Mouse (Mus musculus) heart, postnatal 10 days (tissue): ENCODE measurements around the gene Nop9. TPM values are rescaled to one million over a fixed set of nuclear protein-coding genes. Genes with fewer than 3 reads are reported as not detected.

Experiments
- DNase-seq, 2 experiments: peaks; one replicate each; pipeline ENCODE4 v3.0.0; 2021
- intact Hi-C: fragments of 180-260 bp; cut with DNase I; formaldehyde crosslinking; loops from one replicate; pipeline ENCODE4 v1.15.1; 2025
- total RNA-seq, 2 experiments: library from RNA; stranded (reverse); gene quantifications; 2 replicates each; pipeline ENCODE4 v1.2.3; 2021

The Nop9 gene
- total RNA-seq, 2 experiments from 2014 or later = 14.5 to 18.7 TPM

DNA sequence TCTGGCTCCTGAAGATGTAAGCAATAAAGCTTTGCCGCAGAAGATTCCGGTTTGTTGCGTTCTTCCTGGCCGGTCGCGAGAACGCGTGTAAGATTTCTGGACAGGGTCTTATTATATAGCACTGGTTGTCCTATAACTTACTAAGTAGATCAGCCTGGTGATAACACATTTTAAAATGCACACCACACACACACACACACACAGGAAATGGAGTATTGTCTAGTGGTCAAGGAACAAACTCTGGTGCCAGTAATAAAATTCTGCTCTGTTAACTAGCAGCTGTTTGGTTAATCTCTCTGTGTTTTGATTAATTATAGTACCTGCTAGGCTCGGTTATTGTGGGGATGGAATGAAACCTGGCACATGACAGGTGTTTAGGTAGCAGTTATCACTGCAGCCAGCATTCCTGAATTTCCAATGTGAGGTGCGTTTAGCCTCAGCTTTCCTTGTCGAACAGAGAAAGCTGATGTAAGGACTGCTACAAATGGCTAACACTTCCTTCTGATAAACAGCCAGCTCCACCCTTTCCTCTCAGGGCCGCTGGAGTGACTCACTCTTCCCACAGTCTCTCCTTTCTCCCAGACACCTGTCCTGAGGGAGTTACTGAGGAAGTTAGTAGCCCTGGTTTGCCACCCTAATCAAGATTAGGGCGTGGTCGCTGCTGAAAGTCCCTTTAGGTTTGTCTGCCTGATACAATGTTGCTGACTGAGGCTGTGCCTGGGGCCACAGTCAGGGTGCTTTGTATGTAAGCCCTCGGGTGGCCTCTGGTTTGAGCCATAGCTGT, 50.1 kb downstream of the Nop9 start:
- DNase-seq = peak; percentile 43 to 45

More for the DNA sequence above, 50.1 kb downstream of the Nop9 start:
- intact Hi-C loops = no loop called here

Other genes starting within 250 kb of the Nop9 start
- gene Cpne6, start 235.2 kb upstream of the Nop9 start, total RNA-seq = under 1 TPM in 1 of 2 experiments, not detected in 1; 0.12 TPM
- gene Nrl, start 220.7 kb upstream of the Nop9 start, total RNA-seq = not detected
- gene Pck2, start 205.4 kb upstream of the Nop9 start, total RNA-seq = 10 to 100 TPM; 23.3 to 24.1 TPM
- 10 to 100 TPM; 86.3 to 87.5 TPM for gene Dcaf11, start 185.7 kb upstream of the Nop9 start, total RNA-seq
- gene A730061H03Rik, start 185.3 kb upstream of the Nop9 start, total RNA-seq = under 1 TPM; 0.64 to 0.65 TPM
- 100 to 1,000 TPM; 192 to 201 TPM for gene Fitm1, start 170.1 kb upstream of the Nop9 start, total RNA-seq
- 100 to 1,000 TPM; 247 to 272 TPM for gene Psme1, start 167.6 kb upstream of the Nop9 start, total RNA-seq
- gene Emc9, start 160.4 kb upstream of the Nop9 start, total RNA-seq = 10 to 100 TPM; 42.6 to 43.4 TPM
- gene Psme2, start 154.6 kb upstream of the Nop9 start, total RNA-seq = 100 to 1,000 TPM; 139 to 140 TPM
- gene Rnf31, start 154.0 kb upstream of the Nop9 start, total RNA-seq = 10 to 100 TPM; 21.7 to 28.3 TPM
- 10 to 100 TPM in 1 of 2 experiments, 1 to 10 TPM in 1; 9.2 to 11.3 TPM for gene Irf9, start 142.1 kb upstream of the Nop9 start, total RNA-seq
- under 1 TPM; 0.53 to 0.67 TPM for gene Rec8, start 127.7 kb upstream of the Nop9 start, total RNA-seq
- 10 to 100 TPM; 54.7 to 55.0 TPM for gene Ipo4, start 109.7 kb upstream of the Nop9 start, total RNA-seq
- 1 to 10 TPM; 1.1 to 2.1 TPM for gene Gm49378, start 107.8 kb upstream of the Nop9 start, total RNA-seq
- 10 to 100 TPM; 56.3 to 61.2 TPM for gene Tm9sf1, start 101.9 kb upstream of the Nop9 start, total RNA-seq
- under 1 TPM; 0.64 to 0.81 TPM for gene Tssk4, start 95.5 kb upstream of the Nop9 start, total RNA-seq
- 10 to 100 TPM; 55.6 to 72.2 TPM for gene Mdp1, start 85.2 kb upstream of the Nop9 start, total RNA-seq
- gene Gmpr2, start 73.8 kb upstream of the Nop9 start, total RNA-seq = 10 to 100 TPM; 16.4 to 18.5 TPM
- 100 to 1,000 TPM; 291 to 295 TPM for gene Nedd8, start 73.6 kb upstream of the Nop9 start, total RNA-seq
- 10 to 100 TPM; 14.2 to 16.5 TPM for gene Tinf2, start 63.9 kb upstream of the Nop9 start, total RNA-seq
- gene Tgm1, start 31.8 kb upstream of the Nop9 start, total RNA-seq = under 1 TPM; 0.24 to 0.25 TPM
- 10 to 100 TPM; 13.7 to 14.4 TPM for gene Rabggta, start 23.4 kb upstream of the Nop9 start, total RNA-seq
- 10 to 100 TPM; 54.5 to 56.6 TPM for gene Dhrs1, start within 50 bp of the Nop9 start, total RNA-seq
- 1 to 10 TPM; 1.1 to 1.2 TPM for gene Cideb, start 12.8 kb downstream of the Nop9 start, total RNA-seq
- gene Ltb4r2, start 15.7 kb downstream of the Nop9 start, total RNA-seq = under 1 TPM in 1 of 2 experiments, not detected in 1; 0.10 TPM
- gene Ltb4r1, start 20.3 kb downstream of the Nop9 start, total RNA-seq = under 1 TPM; 0.67 to 0.74 TPM
- gene Adcy4, start 38.4 kb downstream of the Nop9 start, total RNA-seq = 10 to 100 TPM; 21.1 to 21.9 TPM
- gene Ripk3, start 43.2 kb downstream of the Nop9 start, total RNA-seq = 1 to 10 TPM; 6.6 to 9.7 TPM
- gene Nfatc4, start 77.5 kb downstream of the Nop9 start, total RNA-seq = 10 to 100 TPM; 11.1 to 12.1 TPM
- 10 to 100 TPM; 24.1 to 27.6 TPM for gene Nynrin, start 108.3 kb downstream of the Nop9 start, total RNA-seq
- under 1 TPM; 0.22 to 0.38 TPM for gene Cbln3, start 138.7 kb downstream of the Nop9 start, total RNA-seq
- 10 to 100 TPM; 12.5 to 13.1 TPM for gene Khnyn, start 139.3 kb downstream of the Nop9 start, total RNA-seq
- 10 to 100 TPM; 73.2 to 79.9 TPM for gene Sdr39u1, start 154.6 kb downstream of the Nop9 start, total RNA-seq
- gene Cma1, start 199.0 kb downstream of the Nop9 start, total RNA-seq = 1 to 10 TPM; 5.2 to 6.8 TPM
- under 1 TPM in 1 of 2 experiments, not detected in 1; 0.53 TPM for gene Cma2, start 205.3 kb downstream of the Nop9 start, total RNA-seq